Mouse (Mus musculus) cerebellum, adult 11-12 months (tissue): ENCODE measurements at regions not wholly inside any gene's neighbourhood (a gene's known extent, or its start where the extent isn't known, plus 50 kb on each side); places are given as distances from the start of the nearest gene placed in this dataset.
A peak's percentile ranks its signal among the peaks of the same experiment; 100 is the strongest.

Source experiments
- DNase-seq: peaks from one replicate; pipeline ENCODE4 v3.0.0; 2022

- DNase-seq: no peak
Observed at GRCm38 (mm10) chr13:33721851-33722250, 60.6 kb downstream of the Serpinb6d start.

- peak; percentile 49 for DNase-seq
Observed at GRCm38 (mm10) chr13:33762293-33763125, 80.7 kb downstream of the Serpinb6e start.

GRCm38 (mm10) chr13:33763295-33763916 is 79.8 kb downstream of the Serpinb6e start:
- no peak for DNase-seq
